Mouse (Mus musculus) frontal cortex, adult 2 months (tissue): ENCODE data around the gene Sorcs2. TPM values are rescaled to one million over a fixed set of nuclear protein-coding genes. Genes with fewer than 3 reads are reported as not detected.
"Not testable (repeated sequence)": the region's sequence is repeated elsewhere in the genome, so short reads cannot be mapped to it uniquely, and the experiment has no call there.

Experiments
- DNase-seq, 2 experiments: peaks; one replicate each; pipeline ENCODE4 v3.0.0; 2022; ENCODE audit warnings: low spot score in 1 of 2; ENCODE audit errors: extremely low spot score in 1 of 2
- polyA plus RNA-seq: library from polyadenylated mRNA; depleted of rRNA; stranded (reverse); fragments of >200 nt; gene quantifications from 2 replicates; pipeline ENCODE4 v1.2.3, GENCODE M21; 2012

The Sorcs2 gene
- polyA plus RNA-seq, 1 experiment: 30.7 TPM

- DNase-seq: no peak
These were observed 143.1 kb downstream of the Sorcs2 start for GRCm38 (mm10) chr5:36254642-36255516.

- DNase-seq: peak in 1 of 2 experiments; percentile 30
These were observed 145.0 kb downstream of the Sorcs2 start for GRCm38 (mm10) chr5:36252746-36253504.

GRCm38 (mm10) chr5:36248022-36248421, 149.9 kb downstream of the Sorcs2 start:
- DNase-seq: no peak

- DNase-seq: not testable (repeated sequence)
These were observed 160.4 kb downstream of the Sorcs2 start for GRCm38 (mm10) chr5:36237526-36237925.

- DNase-seq: no peak
These were observed 167.6 kb downstream of the Sorcs2 start for GRCm38 (mm10) chr5:36230301-36230780.

- DNase-seq: no peak
These were observed 169.3 kb downstream of the Sorcs2 start for GRCm38 (mm10) chr5:36228405-36229370.

GRCm38 (mm10) chr5:36226296-36226695, 171.6 kb downstream of the Sorcs2 start:
- peak; percentile 65 to 84 for DNase-seq

- no peak for DNase-seq
These were observed 172.1 kb downstream of the Sorcs2 start for GRCm38 (mm10) chr5:36225855-36226254.

GRCm38 (mm10) chr5:36223787-36224186, 174.2 kb downstream of the Sorcs2 start:
- peak; percentile 51 to 84 for DNase-seq

GRCm38 (mm10) chr5:36220626-36221025, 177.3 kb downstream of the Sorcs2 start:
- DNase-seq: no peak

- no peak for DNase-seq
These were observed 177.8 kb downstream of the Sorcs2 start for GRCm38 (mm10) chr5:36220105-36220504.

GRCm38 (mm10) chr5:36213310-36213709, 184.6 kb downstream of the Sorcs2 start:
- peak; percentile 93 to 96 for DNase-seq

GRCm38 (mm10) chr5:36208803-36209202, 189.1 kb downstream of the Sorcs2 start:
- DNase-seq: no peak

- DNase-seq: no peak
These were observed 192.5 kb downstream of the Sorcs2 start for GRCm38 (mm10) chr5:36205397-36205796.

- no peak for DNase-seq
These were observed 194.0 kb downstream of the Sorcs2 start, which contains the start of gene Psapl1 for GRCm38 (mm10) chr5:36203916-36204315. Gene Psapl1, plus strand, starts transcription at chr5:36204021.

- no peak for DNase-seq
These were observed 194.5 kb downstream of the Sorcs2 start for GRCm38 (mm10) chr5:36203421-36203820.

- no peak for DNase-seq
These were observed 195.2 kb downstream of the Sorcs2 start for GRCm38 (mm10) chr5:36202781-36203180.

- no peak for DNase-seq
These were observed 198.4 kb downstream of the Sorcs2 start for GRCm38 (mm10) chr5:36199519-36199918.

- no peak for DNase-seq
These were observed 202.5 kb downstream of the Sorcs2 start for GRCm38 (mm10) chr5:36195436-36195835.

GRCm38 (mm10) chr5:36194631-36195030, 203.3 kb downstream of the Sorcs2 start:
- no peak for DNase-seq
